Mouse (Mus musculus) lung, postnatal 36 days (tissue): ENCODE data around the gene Zfp2.
A peak's percentile ranks its signal among the peaks of the same experiment; 100 is the strongest.

Experiments used
- DNase-seq: peaks from one replicate; pipeline ENCODE4 v3.0.0; 2022; ENCODE audit warnings: mixed read lengths

The Zfp2 gene

DNA sequence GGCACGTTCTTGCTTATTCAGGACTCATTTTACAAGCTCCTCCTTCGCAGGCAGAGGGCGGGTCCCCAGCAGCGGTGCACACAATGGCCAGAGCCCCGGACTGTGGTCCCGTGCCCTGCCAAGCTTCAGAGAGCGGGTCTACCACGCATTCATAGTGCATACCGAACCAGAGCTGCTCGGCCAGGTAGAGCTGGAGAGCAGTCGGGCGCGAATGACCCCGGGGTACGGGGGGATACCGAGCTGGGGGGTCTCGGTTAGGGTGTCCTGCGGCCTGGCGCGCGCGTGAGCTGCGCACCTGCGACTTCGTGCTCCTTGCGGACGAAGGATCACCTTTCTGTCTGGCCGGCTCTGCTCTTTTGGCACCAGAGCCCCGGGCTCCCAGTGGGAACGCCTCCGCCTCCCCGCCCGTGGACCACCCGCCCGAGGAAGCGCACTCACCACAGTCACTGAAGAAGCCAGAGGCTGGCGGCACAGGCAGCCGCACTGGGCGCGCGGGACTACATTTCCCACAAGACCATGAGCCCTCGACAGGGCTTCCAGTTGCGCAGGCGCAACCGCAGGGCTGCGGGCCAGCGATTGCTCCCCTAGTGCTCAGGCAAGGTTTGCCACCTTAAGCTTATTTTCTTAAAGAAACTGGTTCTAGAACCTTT, at the start of gene Zfp2:
TSS of gene Zfp2 (minus strand) at position 495 of the 650 bp plus-strand sequence.
- DNase-seq = peak; percentile 94

GRCm38 (mm10) chr11:50964886-50965285, 48.9 kb upstream of the Zfp2 start:
- DNase-seq = peak; percentile 21

GRCm38 (mm10) chr11:50953665-50954064, 37.7 kb upstream of the Zfp2 start, which contains the start of gene Prop1:
Gene Prop1, minus strand, starts transcription at chr11:50953765.
- no peak for DNase-seq

- peak; percentile 27 for DNase-seq
Measured at GRCm38 (mm10) chr11:50952290-50952689, 36.3 kb upstream of the Zfp2 start.

- no peak for DNase-seq
Measured at GRCm38 (mm10) chr11:50943506-50943905, 27.5 kb upstream of the Zfp2 start, which contains the start of gene 4933414I15Rik. Gene 4933414I15Rik, minus strand, starts transcription at chr11:50943765.

DNA sequence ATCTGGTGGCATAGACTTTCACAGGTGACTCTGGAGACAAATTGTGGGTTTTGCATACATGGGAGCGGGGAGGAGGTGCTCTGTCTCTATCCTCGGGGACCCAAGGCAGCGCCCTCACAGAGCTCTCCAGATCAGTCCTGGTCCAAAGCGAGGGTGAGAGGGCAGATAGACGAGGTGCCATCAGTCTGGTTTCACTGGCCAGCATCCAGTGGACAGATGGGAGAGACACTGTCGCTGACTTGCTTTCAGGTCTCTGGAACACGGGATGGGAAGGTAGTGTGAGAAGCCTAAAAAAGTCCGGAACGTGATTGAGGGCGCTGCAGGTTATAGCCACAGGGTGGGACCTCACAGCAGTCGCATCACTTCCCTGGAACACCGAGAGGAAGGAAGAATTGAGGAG, 26.4 kb upstream of the Zfp2 start:
- DNase-seq = no peak

DNA sequence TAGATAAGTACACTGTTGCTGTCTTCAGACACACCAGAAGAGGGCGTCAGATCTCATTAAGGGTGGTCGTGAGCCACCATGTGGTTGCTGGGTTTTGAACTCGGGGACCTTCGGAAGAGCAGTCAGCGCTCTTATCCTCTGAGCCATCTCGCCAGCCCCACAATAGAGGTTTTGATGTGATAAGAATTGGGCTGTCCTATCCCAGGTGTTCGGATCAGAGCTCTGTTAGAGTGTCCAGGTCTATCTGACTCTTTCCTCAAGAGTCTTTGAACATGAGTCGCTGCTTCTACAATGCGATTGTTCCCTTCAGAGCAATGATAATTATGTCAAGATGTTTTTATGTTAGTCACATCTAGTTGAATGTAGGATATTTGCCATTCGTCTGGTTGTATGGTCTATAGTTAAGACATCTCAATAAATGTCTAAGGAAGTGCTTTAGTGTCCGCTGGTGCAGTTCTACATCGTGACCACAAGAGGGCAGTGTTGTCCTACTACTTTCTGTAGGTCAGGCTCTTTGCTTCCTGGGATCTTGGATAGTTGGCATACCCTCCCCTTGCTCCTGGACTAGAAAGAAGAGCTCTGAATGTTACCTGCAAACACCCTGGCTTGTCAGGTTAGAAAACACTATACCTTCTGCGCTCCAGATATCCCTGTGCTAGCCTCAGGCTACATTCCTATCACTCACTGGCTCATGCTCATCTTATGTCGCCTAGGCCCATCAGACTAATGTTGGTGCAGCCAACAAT, 23.8 kb upstream of the Zfp2 start:
- peak; percentile 40 for DNase-seq

GRCm38 (mm10) chr11:50938435-50938834, 22.5 kb upstream of the Zfp2 start:
- DNase-seq = no peak

DNA sequence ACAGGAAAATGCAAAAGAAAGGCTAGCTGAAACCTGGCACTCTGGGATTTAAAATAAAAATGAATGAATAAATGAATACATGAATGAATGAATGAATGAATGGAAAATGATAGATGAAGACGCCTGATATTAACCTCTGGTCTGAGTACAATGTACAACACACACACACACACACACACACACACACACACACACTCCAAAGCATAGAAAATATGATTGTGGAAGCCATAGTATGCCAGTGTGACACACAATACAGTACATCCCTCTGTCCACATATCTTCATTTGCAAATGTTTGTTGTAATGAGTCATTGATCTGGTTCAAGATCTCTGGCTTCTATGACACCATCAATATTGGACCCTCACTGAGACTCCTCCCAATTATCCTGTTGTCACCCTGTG, 16.1 kb upstream of the Zfp2 start:
- DNase-seq = no peak

- DNase-seq = peak; percentile 93
Measured at GRCm38 (mm10) chr11:50931451-50931866, 15.5 kb upstream of the Zfp2 start, which contains the start of gene Zfp354b. Gene Zfp354b, minus strand, starts transcription at chr11:50931633.

DNA sequence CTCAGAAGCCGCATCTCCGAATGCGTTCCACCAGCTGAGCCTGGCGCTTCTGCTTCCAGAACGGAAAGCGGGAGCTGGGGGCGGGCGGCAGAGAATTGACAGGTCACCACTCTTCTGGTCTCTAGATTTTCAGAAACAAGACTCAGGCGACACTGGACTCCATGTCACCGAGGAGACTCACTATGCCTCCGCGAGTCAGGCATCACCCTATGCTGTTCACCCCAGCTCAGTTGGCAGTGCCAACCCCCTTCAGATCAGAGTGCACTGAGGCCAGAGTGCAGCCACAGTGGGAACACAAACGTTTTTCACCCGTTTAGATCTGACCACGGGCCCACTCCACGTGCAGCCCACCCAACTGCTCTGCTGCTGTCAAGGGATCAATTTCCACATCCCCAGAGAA, 15.1 kb upstream of the Zfp2 start:
- peak; percentile 27 for DNase-seq

DNA sequence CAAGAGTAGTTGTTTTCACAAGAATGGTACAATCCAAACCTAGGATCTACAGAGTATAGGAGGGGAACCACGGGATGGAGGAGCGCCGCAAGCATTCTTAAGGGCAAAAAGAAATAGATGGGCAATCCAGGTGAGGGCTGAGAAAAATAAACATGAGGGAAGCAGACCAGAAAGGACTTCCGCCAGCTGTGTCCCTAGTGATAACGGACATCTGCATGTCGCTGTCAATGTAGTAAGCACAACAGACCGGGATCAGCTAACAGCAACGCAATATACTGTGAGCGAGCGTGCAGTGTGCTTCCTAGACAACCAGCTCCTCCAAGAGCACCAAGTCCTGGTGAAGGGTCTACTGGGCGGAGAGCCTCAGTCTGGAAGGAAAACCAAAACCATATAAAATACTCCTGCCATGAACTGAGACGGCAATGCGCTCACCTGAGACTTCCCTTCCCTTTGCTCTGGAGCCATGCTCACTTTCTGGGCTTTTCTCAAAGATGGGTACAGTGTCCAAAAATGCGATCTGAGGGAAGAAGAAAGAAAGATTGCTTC, 14.6 kb upstream of the Zfp2 start:
- DNase-seq = peak; percentile 8

DNA sequence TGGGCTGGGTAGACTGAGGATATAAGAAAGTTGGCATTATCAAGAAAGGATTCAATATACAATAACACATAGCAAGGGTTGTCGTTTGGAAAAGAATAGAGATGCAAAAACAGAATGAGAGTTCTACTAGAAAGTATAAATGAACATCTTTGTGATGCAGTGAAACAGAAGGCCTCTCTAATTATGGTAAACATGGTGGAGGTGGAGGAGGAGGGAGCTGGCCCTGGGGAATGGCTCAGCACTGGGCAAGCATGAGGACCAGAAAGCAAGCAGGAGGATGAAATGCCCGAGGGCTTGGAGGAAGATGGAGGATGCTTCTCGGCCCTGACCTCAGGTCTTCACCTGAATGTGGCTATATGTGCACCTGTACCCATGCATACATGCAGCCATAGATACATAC, 1.5 kb downstream of the Zfp2 start:
- no peak for DNase-seq

DNA sequence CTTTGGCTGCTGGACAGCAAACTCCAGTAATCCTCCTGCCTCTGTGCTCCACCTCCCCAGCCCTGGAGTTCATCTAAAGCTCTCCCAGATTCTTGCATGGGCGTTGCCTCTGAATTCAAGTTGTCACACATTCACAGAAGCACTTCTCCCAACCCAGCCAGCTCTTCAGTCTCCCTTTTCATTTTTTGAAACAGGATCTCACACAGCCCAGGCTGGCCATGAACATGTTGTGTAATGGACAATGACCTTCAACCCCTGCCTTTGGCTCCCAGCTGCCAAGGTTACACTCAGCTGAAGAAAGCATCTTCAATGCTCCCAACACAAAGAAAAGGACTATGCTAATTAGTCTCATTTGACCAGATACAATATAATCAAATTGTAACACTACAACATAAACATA, 2.7 kb downstream of the Zfp2 start:
- DNase-seq = no peak

- no peak for DNase-seq
Measured at GRCm38 (mm10) chr11:50908136-50908535, 7.8 kb downstream of the Zfp2 start.

DNA sequence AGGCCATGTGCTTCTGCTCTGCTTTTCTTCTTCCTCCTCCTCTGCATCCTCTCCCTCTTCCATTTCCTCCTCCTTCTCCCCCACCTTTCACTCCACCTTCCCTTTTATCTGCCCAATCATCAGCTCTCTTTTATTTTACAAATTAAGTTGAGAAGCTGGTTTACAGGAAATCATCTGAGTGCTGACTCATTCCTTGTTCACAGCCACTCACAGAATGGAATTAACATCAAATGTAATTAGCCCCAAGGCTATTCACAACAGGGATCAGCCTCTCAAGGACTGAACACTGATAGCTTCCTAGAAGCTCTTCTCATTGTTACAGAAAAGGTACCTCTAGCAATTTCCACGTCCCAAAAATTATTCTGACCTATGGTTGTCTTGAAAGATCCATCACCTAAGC, 18.6 kb downstream of the Zfp2 start:
- no peak for DNase-seq

DNA sequence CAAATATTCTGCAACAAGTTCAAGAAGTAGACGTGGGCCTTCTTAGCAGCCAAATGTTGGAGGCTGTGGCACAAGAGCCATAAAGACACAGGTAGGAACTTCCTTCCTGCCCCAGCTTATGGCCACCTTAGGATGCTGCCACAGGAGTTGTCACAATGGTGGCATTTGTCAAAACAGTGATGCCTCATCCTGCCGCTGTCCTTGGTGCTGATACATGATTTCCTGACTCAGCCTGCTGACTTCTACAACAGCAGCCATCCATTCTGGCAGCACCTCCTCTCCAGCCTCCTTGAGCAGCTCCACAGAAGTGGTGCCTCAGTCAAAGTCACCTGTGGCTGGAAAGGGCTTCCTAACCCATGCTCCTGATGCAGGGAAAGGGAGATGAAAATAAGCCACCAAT, 23.5 kb downstream of the Zfp2 start:
- no peak for DNase-seq

DNA sequence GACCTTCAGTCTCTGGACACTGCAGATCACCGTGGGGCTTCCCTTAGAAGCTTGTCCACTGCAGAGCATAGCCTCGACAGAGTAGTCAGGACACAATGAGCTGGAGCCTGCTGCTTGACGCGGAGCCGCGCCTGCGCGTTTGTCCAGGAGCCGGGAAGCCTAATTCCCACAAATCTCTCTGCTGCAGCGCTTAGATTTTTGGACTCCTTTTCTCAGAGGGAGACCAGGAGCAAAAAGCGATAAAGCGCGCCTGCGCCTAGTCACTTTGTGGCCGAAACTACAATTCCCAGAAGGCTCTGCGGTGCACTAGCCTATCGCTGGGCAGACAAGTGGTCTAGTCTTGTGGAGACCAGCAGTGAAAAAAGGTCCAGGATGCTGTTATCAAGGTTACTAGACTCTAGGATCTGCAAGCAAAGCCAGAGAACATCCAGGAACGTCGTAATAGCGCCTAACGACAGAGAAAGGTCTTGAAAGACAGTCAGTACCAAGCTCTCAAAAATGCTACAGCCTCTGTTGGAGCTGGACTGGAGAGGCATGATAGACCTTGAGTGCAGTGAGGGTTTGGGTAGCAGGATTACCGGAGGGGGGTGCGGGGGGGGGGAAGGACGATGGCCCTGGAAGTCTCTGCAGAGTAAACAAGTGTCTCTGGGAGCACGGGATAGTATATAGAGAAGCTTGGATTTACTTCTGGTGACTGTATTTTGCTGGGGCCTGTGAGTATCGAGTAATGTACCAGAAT, 28.4 kb downstream of the Zfp2 start, which contains the start of gene Zfp454:
TSS of gene Zfp454 (minus strand) at position 262 of the 739 bp plus-strand sequence.
- DNase-seq = peak; percentile 94

DNA sequence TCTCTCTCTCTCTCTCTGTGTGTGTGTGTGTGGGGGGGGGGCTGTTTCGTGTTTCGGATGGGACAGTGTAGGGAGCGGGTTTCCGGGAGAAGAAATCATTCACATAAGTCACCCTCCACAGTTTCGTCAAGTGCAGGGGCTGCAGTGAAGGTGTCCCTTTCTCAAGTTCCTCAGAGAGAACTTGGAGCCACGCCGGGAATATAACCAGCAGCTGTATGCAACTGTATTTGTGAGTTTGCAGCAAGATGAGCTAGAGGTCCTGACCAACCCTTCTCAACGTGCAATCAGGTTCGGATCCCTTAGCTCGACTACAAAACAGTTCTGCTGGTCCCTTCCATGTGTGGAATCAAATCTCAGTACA, 29.1 kb downstream of the Zfp2 start:
- peak; percentile 6 for DNase-seq

DNA sequence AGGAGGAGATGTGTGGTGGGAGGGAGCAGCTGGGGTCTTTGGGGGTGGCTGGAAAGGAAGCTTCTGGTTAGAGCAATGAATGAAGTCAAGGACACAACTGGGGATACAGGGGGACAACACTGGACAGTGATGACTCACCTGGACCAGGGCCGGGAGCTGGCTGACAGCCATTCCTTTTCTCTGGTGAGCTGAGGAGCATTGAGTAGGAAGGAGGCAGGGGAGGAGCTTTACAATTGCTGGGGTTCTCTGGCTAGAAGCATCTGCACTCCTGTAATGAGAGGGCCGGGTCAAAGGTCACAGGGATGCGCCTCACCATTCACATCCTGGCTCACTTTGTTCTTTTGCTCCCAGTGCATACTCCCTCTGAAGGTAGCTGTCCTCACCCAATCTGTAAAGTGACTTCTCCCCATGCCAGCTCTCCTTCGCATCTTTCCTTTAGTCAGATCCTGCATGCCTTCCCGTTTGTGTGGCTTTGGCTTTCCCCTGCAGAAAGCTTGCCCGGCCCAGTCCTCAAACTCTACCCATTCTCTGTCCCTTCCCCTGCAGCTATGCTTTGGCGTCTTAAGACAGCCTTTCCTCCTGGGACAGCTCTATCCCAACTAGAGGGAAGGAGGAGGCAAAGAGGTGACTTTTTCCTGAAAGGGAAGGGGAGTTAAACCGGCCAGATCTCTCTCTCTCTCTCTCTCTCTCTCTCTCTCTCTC, 29.6 kb downstream of the Zfp2 start:
- no peak for DNase-seq

DNA sequence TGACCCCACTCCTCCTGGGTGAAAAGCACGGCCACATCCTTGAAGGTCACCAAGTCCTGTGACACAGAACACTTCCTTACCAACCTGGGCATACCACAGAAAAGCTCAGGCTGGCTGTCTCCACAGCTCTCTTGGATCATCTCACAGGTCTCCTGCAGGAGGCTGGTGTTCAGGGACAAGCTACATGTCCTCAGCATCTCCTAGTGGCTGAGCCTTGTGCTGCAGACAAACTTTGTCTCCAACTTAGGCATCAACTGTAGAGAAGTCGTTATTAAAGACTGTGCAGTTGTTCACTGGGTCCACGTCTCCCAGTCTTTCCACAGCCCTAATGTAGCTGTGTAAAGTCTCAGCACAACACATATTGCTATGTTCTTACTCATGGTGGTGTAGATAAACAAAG, 32.2 kb downstream of the Zfp2 start:
- DNase-seq = no peak

DNA sequence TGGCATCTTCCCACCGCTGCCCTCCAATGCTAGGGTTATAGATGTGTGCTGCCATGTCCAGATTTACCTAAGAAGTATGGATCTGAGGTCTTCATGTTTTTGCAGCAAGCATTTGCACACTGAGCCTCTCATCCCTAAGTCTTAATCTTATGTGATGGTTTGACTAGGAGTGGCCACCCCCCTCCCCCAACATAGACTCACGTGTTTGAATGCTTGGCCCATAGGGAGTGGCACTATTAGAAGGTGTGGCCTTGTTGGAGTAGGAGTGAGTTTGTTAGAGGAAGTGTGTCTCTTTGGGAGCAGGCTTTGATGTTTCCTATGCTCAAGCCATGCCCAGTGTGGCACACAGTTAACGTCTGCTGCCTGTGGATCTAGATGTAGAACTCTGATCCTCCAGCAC, 37.3 kb downstream of the Zfp2 start:
- DNase-seq = no peak
